In genomic region chr1:75479635-75479989, GRCm38 (mm10) we compare ENCODE assay signal across 8 mouse cellular contexts. TPM values are rescaled to one million over a fixed set of nuclear protein-coding genes. Genes with fewer than 3 reads are reported as not detected.
DNase-seq lines count a peak whose midpoint lies in the region; ATAC-seq and TF ChIP-seq lines count a peak whose summit lies in the region.

No protein-coding gene starts in this region.

- H3K9ac ChIP-seq in liver, embryonic 11.5 days (ENCODE audit: low read depth, low read length) = no peak overlapping the region

- H3K4me3 ChIP-seq in gastrocnemius, adult 2 months = peak overlapping the region; percentile 79
- H3K4me3 ChIP-seq in testis, adult 2 months (ENCODE audit: control insufficient read depth, low read depth, low read length) = peak overlapping the region; percentile 79
- H3K4me3 ChIP-seq in liver, embryonic 11.5 days (ENCODE audit: low read depth, low read length) = peak overlapping the region; percentile 78

- peak overlapping the region; percentile 95 for H3K4me2 ChIP-seq in liver, embryonic 11.5 days

- no peak for TF ChIP-seq CTCF in gastrocnemius, adult 2 months (IDR thresholded peaks at IDR 0.05)
- no peak for TF ChIP-seq CTCF in testis, adult 2 months (IDR thresholded peaks at IDR 0.05; ENCODE audit: control insufficient read depth, insufficient read depth, insufficient replicate concordance, low read depth, low read length)

- ATAC-seq in liver, embryonic 11.5 days (replicated peaks; ENCODE audit: low FRiP score) = no peak

- intact Hi-C loops in gastrocnemius, adult 2 months (cut with DNase I) = no loop called here
- intact Hi-C loops in left cerebral cortex, postnatal 25 days (cut with DNase I) = no loop called here

- H3K4me1 ChIP-seq in testis, adult 2 months (ENCODE audit: control insufficient read depth, insufficient read depth, low read length) = peaks cover 23% of the 10 kb centered on the region
- peaks cover 14% of the 10 kb centered on the region for H3K4me1 ChIP-seq in liver, embryonic 11.5 days (replicated peaks; ENCODE audit: control insufficient read depth, insufficient read depth, low read length)

- 3% methylated on average over 20 of the region's 24 CpGs for WGBS in liver, embryonic 11.5 days

- no peaks in the 10 kb centered on the region for H3K9me3 ChIP-seq in liver, embryonic 11.5 days (ENCODE audit: control insufficient read depth, low read length)

- DNase-seq in gastrocnemius, adult 2 months = no peak
- no peak for DNase-seq in gastrocnemius, postnatal 4 days (ENCODE audit: low spot score in 2 of 2)
- no peak for DNase-seq in testis, postnatal 14 days (ENCODE audit: low spot score)
- DNase-seq in liver, embryonic 11.5 days (ENCODE audit: low spot score) = no peak
- DNase-seq in adipocyte (ENCODE audit: low spot score) = no peak
- no peak for DNase-seq in left cerebral cortex, postnatal 25 days (ENCODE audit: low spot score in 2 of 2)
- DNase-seq in urinary bladder, postnatal 36 days (ENCODE audit: low spot score in 2 of 2) = no peak

- H3K36me3 ChIP-seq in testis, adult 2 months (ENCODE audit: control insufficient read depth, insufficient read depth, low read length) = no peaks in the 10 kb centered on the region
- peaks cover 12% of the 10 kb centered on the region for H3K36me3 ChIP-seq in liver, embryonic 11.5 days (ENCODE audit: control insufficient read depth, insufficient read depth, low read length)

- H3K27ac ChIP-seq in gastrocnemius, adult 2 months = peak overlapping the region; percentile 88
- H3K27ac ChIP-seq in testis, adult 2 months (ENCODE audit: control insufficient read depth, insufficient read depth, low read depth, low read length) = no peak overlapping the region
- no peak overlapping the region for H3K27ac ChIP-seq in liver, embryonic 11.5 days (ENCODE audit: low read depth, low read length)

- no peak for TF ChIP-seq POLR2A in testis, adult 2 months (IDR thresholded peaks at IDR 0.05; ENCODE audit: control insufficient read depth, low read depth, low read length)

- no peaks in the 10 kb centered on the region for H3K27me3 ChIP-seq in testis, adult 2 months (ENCODE audit: control insufficient read depth, insufficient read depth, low read length)
- H3K27me3 ChIP-seq in liver, embryonic 11.5 days (replicated peaks; ENCODE audit: control insufficient read depth, insufficient read depth, low read length) = peaks cover 74% of the 10 kb centered on the region

RNA-seq across cellular contexts. Expression of gene Tmem198, which starts 0.3 kb away (rescaled TPM):
- not detected for total RNA-seq in gastrocnemius, adult 2 months (2021)
- under 1 TPM; 0.78 to 0.93 TPM for total RNA-seq in gastrocnemius, postnatal 4 days (2021)
- polyA plus RNA-seq in testis, adult 2 months (2012; rRNA removed) = 7.2 and 8.9 TPM in 2 replicates
- polyA plus RNA-seq in liver, embryonic 11.5 days (2014; fragmentation: Nextera tagmentation; extraction: Ambion mirVana) = 0.15 and 0.26 TPM in 2 replicates
- 100 to 1,000 TPM in 1 of 2 experiments, 10 to 100 TPM in 1; 92.9 to 111 TPM for total RNA-seq in left cerebral cortex, postnatal 25 days (2021)

RNA-seq across cellular contexts. Expression of gene Chpf, which starts 0.5 kb away (rescaled TPM):
- total RNA-seq in gastrocnemius, adult 2 months (2021) = 1 to 10 TPM; 3.0 to 6.2 TPM
- total RNA-seq in gastrocnemius, postnatal 4 days (2021) = 10 to 100 TPM; 47.6 to 51.6 TPM
- polyA plus RNA-seq in testis, adult 2 months (2012; rRNA removed) = 39.5 and 40.8 TPM in 2 replicates
- polyA plus RNA-seq in liver, embryonic 11.5 days (2014; fragmentation: Nextera tagmentation; extraction: Ambion mirVana) = 17.7 and 17.9 TPM in 2 replicates
- total RNA-seq in left cerebral cortex, postnatal 25 days (2021) = 10 to 100 TPM; 82.1 to 82.4 TPM

RNA-seq across cellular contexts. Expression of gene Obsl1, which starts 26.6 kb away (rescaled TPM):
- total RNA-seq in gastrocnemius, adult 2 months (2021) = 10 to 100 TPM; 28.4 to 41.4 TPM
- 100 to 1,000 TPM; 203 to 213 TPM for total RNA-seq in gastrocnemius, postnatal 4 days (2021)
- 46.0 and 47.0 TPM in 2 replicates for polyA plus RNA-seq in testis, adult 2 months (2012; rRNA removed)
- 42.5 and 45.6 TPM in 2 replicates for polyA plus RNA-seq in liver, embryonic 11.5 days (2014; fragmentation: Nextera tagmentation; extraction: Ambion mirVana)
- total RNA-seq in left cerebral cortex, postnatal 25 days (2021) = 10 to 100 TPM; 28.6 to 29.0 TPM

RNA-seq across cellular contexts. Expression of gene Inha, which starts 27.3 kb away (rescaled TPM):
- 1 to 10 TPM; 1.3 to 2.2 TPM for total RNA-seq in gastrocnemius, adult 2 months (2021)
- total RNA-seq in gastrocnemius, postnatal 4 days (2021) = 10 to 100 TPM; 13.4 to 15.1 TPM
- polyA plus RNA-seq in testis, adult 2 months (2012; rRNA removed) = 160 and 210 TPM in 2 replicates
- 0.84 and 1.4 TPM in 2 replicates for polyA plus RNA-seq in liver, embryonic 11.5 days (2014; fragmentation: Nextera tagmentation; extraction: Ambion mirVana)
- total RNA-seq in left cerebral cortex, postnatal 25 days (2021) = 10 to 100 TPM; 23.2 to 26.9 TPM

RNA-seq across cellular contexts. Expression of gene Asic4, which starts 29.4 kb away (rescaled TPM):
- total RNA-seq in gastrocnemius, adult 2 months (2021) = not detected
- under 1 TPM in 1 of 2 experiments, not detected in 1; 0.13 TPM for total RNA-seq in gastrocnemius, postnatal 4 days (2021)
- polyA plus RNA-seq in testis, adult 2 months (2012; rRNA removed) = 0.82 and 1.0 TPM in 2 replicates
- polyA plus RNA-seq in liver, embryonic 11.5 days (2014; fragmentation: Nextera tagmentation; extraction: Ambion mirVana) = 0.56 and 0.65 TPM in 2 replicates
- 10 to 100 TPM; 10.4 to 20.6 TPM for total RNA-seq in left cerebral cortex, postnatal 25 days (2021)

Comparison
In these comparisons a context has a peak if more than half of its experiments do, and no peak if none do; other contexts are left out.
1. RNA of gene Chpf, which starts 0.5 kb away (total RNA-seq): 82.1 to 82.4 TPM in left cerebral cortex, postnatal 25 days and 47.6 to 51.6 TPM in gastrocnemius, postnatal 4 days; 3.0 to 6.2 TPM in gastrocnemius, adult 2 months; every median in the first group is over 4 times any median in the second.
2. RNA of gene Obsl1, which starts 26.6 kb away (total RNA-seq): 203 to 213 TPM in gastrocnemius, postnatal 4 days; 28.4 to 41.4 TPM in gastrocnemius, adult 2 months and 28.6 to 29.0 TPM in left cerebral cortex, postnatal 25 days; every median in the first group is over 4 times any median in the second.
3. RNA of gene Tmem198, which starts 0.3 kb away (total RNA-seq): 92.9 to 111 TPM in left cerebral cortex, postnatal 25 days; 0.78 to 0.93 TPM in gastrocnemius, postnatal 4 days and not detected in gastrocnemius, adult 2 months; every median in the first group is over 10 times any median in the second.
4. Peak in every context shown above with its lines, with median percentiles within 50 percentile points of each other: H3K4me3 ChIP-seq.